Mouse (Mus musculus) large intestine, adult 2 months (tissue): ENCODE measurements around the gene Bok. TPM values are rescaled to one million over a fixed set of nuclear protein-coding genes. Genes with fewer than 3 reads are reported as not detected.

Source experiments
- DNase-seq: peaks from one replicate; pipeline ENCODE4 v3.0.0-alpha.2; 2012; ENCODE audit warnings: low read depth, low spot score
- WGBS: fragments of 180-500 bp; shearing (Covaris S2); methylation state at CpG from one replicate; pipeline ENCODE4 v1.1.7; 2018; 5-methylcytosine and 5-hydroxymethylcytosine counted together
- polyA plus RNA-seq: library from polyadenylated mRNA; depleted of rRNA; stranded (reverse); fragments of >200 nt; gene quantifications from 2 replicates; pipeline ENCODE4 v1.2.3, GENCODE M21; 2012

The Bok gene
- polyA plus RNA-seq, 1 experiment, result 25.5 TPM

GRCm38 (mm10) chr1:93688154-93688553 lies 2.7 kb downstream of the Bok start:
- WGBS, result 31% methylated on average over 8 of the region's 8 CpGs
- DNase-seq, result no peak

- no peak for DNase-seq
- WGBS, result 82% methylated on average over 7 of the region's 7 CpGs
Measured at GRCm38 (mm10) chr1:93689901-93690496, 4.5 kb downstream of the Bok start.

- DNase-seq, result no peak
- 86% methylated on average over 8 of the region's 8 CpGs for WGBS
Measured at GRCm38 (mm10) chr1:93691106-93691505, 5.6 kb downstream of the Bok start.

- no peak for DNase-seq
- 66% methylated on average over 10 of the region's 10 CpGs for WGBS
Measured at GRCm38 (mm10) chr1:93691786-93692357, 6.4 kb downstream of the Bok start.

- no peak for DNase-seq
- 88% methylated on average over 9 of the region's 9 CpGs for WGBS
Measured at GRCm38 (mm10) chr1:93692773-93693172, 7.3 kb downstream of the Bok start.

GRCm38 (mm10) chr1:93693502-93693901 lies 8.0 kb downstream of the Bok start:
- DNase-seq, result peak; percentile 76
- WGBS, result 34% methylated on average over 3 of the region's 3 CpGs

- DNase-seq, result no peak
- 89% methylated on average over 10 of the region's 10 CpGs for WGBS
Measured at GRCm38 (mm10) chr1:93693943-93694342, 8.5 kb downstream of the Bok start.

GRCm38 (mm10) chr1:93694966-93695365 lies 9.5 kb downstream of the Bok start:
- no peak for DNase-seq
- WGBS, result 62% methylated on average over 6 of the region's 6 CpGs

- DNase-seq, result no peak
- 33% methylated on average over 3 of the region's 3 CpGs for WGBS
Measured at GRCm38 (mm10) chr1:93697317-93697716, 11.9 kb downstream of the Bok start.

GRCm38 (mm10) chr1:93699159-93699558 lies 13.7 kb downstream of the Bok start:
- no peak for DNase-seq
- WGBS, result 74% methylated on average over 4 of the region's 4 CpGs

GRCm38 (mm10) chr1:93702106-93702505 lies 16.6 kb downstream of the Bok start:
- 88% methylated on average over 1 of the region's 1 CpGs for WGBS
- no peak for DNase-seq

GRCm38 (mm10) chr1:93703472-93704048 lies 18.1 kb downstream of the Bok start:
- DNase-seq, result no peak
- WGBS, result 82% methylated on average over 10 of the region's 10 CpGs

- 97% methylated on average over 9 of the region's 9 CpGs for WGBS
- DNase-seq, result no peak
Measured at GRCm38 (mm10) chr1:93704341-93704740, 18.9 kb downstream of the Bok start.

GRCm38 (mm10) chr1:93705389-93705788 lies 19.9 kb downstream of the Bok start:
- WGBS, result 49% methylated on average over 3 of the region's 3 CpGs
- DNase-seq, result no peak

GRCm38 (mm10) chr1:93716166-93716565 lies 30.7 kb downstream of the Bok start:
- 90% methylated on average over 2 of the region's 2 CpGs for WGBS
- no peak for DNase-seq

GRCm38 (mm10) chr1:93721557-93721956 lies 36.1 kb downstream of the Bok start:
- no peak for DNase-seq
- WGBS, result 64% methylated on average over 7 of the region's 7 CpGs

GRCm38 (mm10) chr1:93724623-93725022 lies 39.2 kb downstream of the Bok start:
- WGBS, result 40% methylated on average over 3 of the region's 3 CpGs
- no peak for DNase-seq

- DNase-seq, result no peak
- 83% methylated on average over 5 of the region's 5 CpGs for WGBS
Measured at GRCm38 (mm10) chr1:93725665-93726064, 40.2 kb downstream of the Bok start.

GRCm38 (mm10) chr1:93726116-93726515 lies 40.7 kb downstream of the Bok start:
- no peak for DNase-seq
- WGBS, result 56% methylated on average over 3 of the region's 3 CpGs

GRCm38 (mm10) chr1:93726974-93727373 lies 41.5 kb downstream of the Bok start:
- no peak for DNase-seq
- 46% methylated on average over 3 of the region's 3 CpGs for WGBS

- no peak for DNase-seq
- 74% methylated on average over 5 of the region's 5 CpGs for WGBS
Measured at GRCm38 (mm10) chr1:93731103-93731502, 45.6 kb downstream of the Bok start.
